Mouse (Mus musculus) CH12.LX (cell line): ENCODE measurements around the gene Exoc2. TPM values are rescaled to one million over a fixed set of nuclear protein-coding genes. Genes with fewer than 3 reads are reported as not detected.

Source experiments
- DNase-seq: peaks from one replicate; pipeline ENCODE4 v3.0.0-alpha.2; 2013; ENCODE audit errors: extremely low read depth
- H3K27ac ChIP-seq: 2 replicates; pipeline ENCODE4 v1.5.1; 2012; ENCODE audit warnings: low read depth, mild to moderate bottlenecking, control low read depth, moderate library complexity; ENCODE audit not compliant: insufficient read depth
- H3K27me3 ChIP-seq: replicated peaks from 2 replicates; pipeline ENCODE3; 2012; ENCODE audit warnings: inconsistent platforms
- H3K36me3 ChIP-seq, 2 experiments: replicated peaks in 1 of 2; 2 replicates each; pipeline versions ENCODE3 to v1.6.1; 2012; ENCODE audit warnings: inconsistent platforms in 1 of 2, low read length in 1 of 2, mild to moderate bottlenecking in 1 of 2, mixed read lengths in 1 of 2, moderate library complexity in 1 of 2; ENCODE audit not compliant: control insufficient read depth in 1 of 2, insufficient read depth in 1 of 2
- H3K4me1 ChIP-seq, 2 experiments: 2 replicates each; pipeline ENCODE4 v1.6.1; 2012; ENCODE audit warnings: inconsistent platforms in 1 of 2, moderate library complexity in 1 of 2; ENCODE audit not compliant: insufficient read depth in 2 of 2, control insufficient read depth in 1 of 2
- H3K4me2 ChIP-seq: 2 replicates; pipeline ENCODE4 v1.6.1; 2012; ENCODE audit warnings: low read depth, mild to moderate bottlenecking, control low read depth; ENCODE audit not compliant: poor library complexity, insufficient read depth, severe bottlenecking
- H3K4me3 ChIP-seq, 3 experiments: fragments of 150-350 bp in 1 of 3; sonication (generic) in 1 of 3; replicated peaks in 1 of 3; 2 replicates each; pipeline versions ENCODE3 to v1.5.1; 2011 to 2012; ENCODE audit warnings: low read depth in 2 of 3, low read length in 2 of 3, mild to moderate bottlenecking in 2 of 3, moderate library complexity in 2 of 3, control low read depth in 1 of 3, improper control_type of control experiment in 1 of 3, inconsistent platforms in 1 of 3, mixed read lengths in 1 of 3; ENCODE audit not compliant: poor library complexity in 1 of 3
- H3K79me2 ChIP-seq: replicated peaks from 2 replicates; pipeline ENCODE4 v1.6.1; 2012; ENCODE audit warnings: mild to moderate bottlenecking, moderate library complexity; ENCODE audit not compliant: control insufficient read depth, poor library complexity, insufficient read depth, severe bottlenecking; ENCODE audit errors: extremely low read depth
- H3K9ac ChIP-seq: 2 replicates; pipeline ENCODE4 v1.6.1; 2012; ENCODE audit warnings: low read depth, mild to moderate bottlenecking, control low read depth, moderate library complexity; ENCODE audit not compliant: insufficient read depth
- H3K9me3 ChIP-seq: replicated peaks from 2 replicates; pipeline ENCODE3; 2012; ENCODE audit warnings: low read length, inconsistent platforms, mixed read lengths
- BHLHE40 ChIP-seq: IDR thresholded peaks from 2 replicates; pipeline ENCODE4 v1.6.1; 2011; ENCODE audit warnings: mild to moderate bottlenecking, low read depth, low read length, improper control_type of control experiment
- CTCF ChIP-seq, 2 experiments: IDR thresholded peaks in 1 of 2; conservative IDR thresholded peaks in 1 of 2; 2 replicates each; pipeline ENCODE4 v1.5.1; 2011 to 2012; ENCODE audit warnings: low read depth in 2 of 2, low read length in 2 of 2, improper control_type of control experiment in 1 of 2, inconsistent platforms in 1 of 2, mild to moderate bottlenecking in 1 of 2, moderate library complexity in 1 of 2
- E2F4 ChIP-seq: IDR thresholded peaks from 2 replicates; pipeline ENCODE4 v1.6.1; 2011; ENCODE audit warnings: low read depth, low read length, improper control_type of control experiment; ENCODE audit not compliant: insufficient replicate concordance
- ELF1 ChIP-seq: IDR thresholded peaks from 2 replicates; pipeline ENCODE4 v1.6.1; 2014; ENCODE audit warnings: low read depth, mild to moderate bottlenecking, inconsistent platforms, low read length, improper control_type of control experiment
- ETS1 ChIP-seq: conservative IDR thresholded peaks from 2 replicates; pipeline ENCODE4 v1.6.1; 2012; ENCODE audit warnings: low read depth, mild to moderate bottlenecking, inconsistent platforms, low read length, improper control_type of control experiment, moderate library complexity
- GABPA ChIP-seq: IDR thresholded peaks from 2 replicates; pipeline ENCODE4 v1.6.1; 2012; ENCODE audit warnings: low read depth, low read length, improper control_type of control experiment, inconsistent platforms; ENCODE audit not compliant: insufficient replicate concordance
- JUN ChIP-seq: IDR thresholded peaks from 2 replicates; pipeline ENCODE4 v1.6.1; 2011; ENCODE audit warnings: low read depth, mild to moderate bottlenecking, low read length, improper control_type of control experiment, moderate library complexity; ENCODE audit not compliant: insufficient read depth
- MAZ ChIP-seq: IDR thresholded peaks from 2 replicates; pipeline ENCODE4 v1.6.1; 2012; ENCODE audit warnings: low read depth, mild to moderate bottlenecking, inconsistent platforms, low read length, improper control_type of control experiment, moderate library complexity
- MXI1 ChIP-seq: IDR thresholded peaks from 2 replicates; pipeline ENCODE4 v1.6.1; 2011; ENCODE audit warnings: mild to moderate bottlenecking, low read depth, low read length, improper control_type of control experiment
- MYC ChIP-seq: IDR thresholded peaks from 2 replicates; pipeline ENCODE4 v1.6.1; 2011; ENCODE audit warnings: low read depth, mild to moderate bottlenecking, improper control_type of control experiment, low read length
- PAX5 ChIP-seq: IDR thresholded peaks from 2 replicates; pipeline ENCODE4 v1.6.1; 2012; ENCODE audit warnings: low read length, inconsistent platforms, mixed read lengths
- POLR2AphosphoS2 ChIP-seq: IDR thresholded peaks from 2 replicates; pipeline ENCODE4 v1.6.1; 2011; ENCODE audit warnings: low read depth, low read length, improper control_type of control experiment
- SIN3A ChIP-seq: IDR thresholded peaks from 2 replicates; pipeline ENCODE4 v1.6.1; 2012; ENCODE audit warnings: low read length, improper control_type of control experiment, inconsistent platforms
- TCF12 ChIP-seq: IDR thresholded peaks from 2 replicates; pipeline ENCODE4 v1.6.1; 2014; ENCODE audit warnings: low read depth, mild to moderate bottlenecking, inconsistent platforms, low read length, improper control_type of control experiment
- ZC3H11A ChIP-seq: IDR thresholded peaks from 2 replicates; pipeline ENCODE4 v1.6.1; 2012; ENCODE audit warnings: low read depth, mild to moderate bottlenecking, inconsistent platforms, low read length, improper control_type of control experiment
- ZKSCAN1 ChIP-seq: IDR thresholded peaks from 2 replicates; pipeline ENCODE4 v1.6.1; 2012; ENCODE audit warnings: low read depth, inconsistent platforms, low read length, improper control_type of control experiment, borderline replicate concordance
- ZMIZ1 ChIP-seq: IDR thresholded peaks from 2 replicates; pipeline ENCODE4 v1.6.1; 2012; ENCODE audit warnings: low read depth, mild to moderate bottlenecking, inconsistent platforms, low read length, improper control_type of control experiment
- ZNF384 ChIP-seq: IDR thresholded peaks from 2 replicates; pipeline ENCODE4 v1.6.1; 2012; ENCODE audit warnings: low read depth, low read length, improper control_type of control experiment, inconsistent platforms
- dilution Hi-C: fragments of 300-500 bp; cut with MboI; formaldehyde crosslinking; loops from 2 replicates; pipeline ENCODE4 v1.14.3; 2020; ENCODE audit warnings: low sequenced_read_pairs; ENCODE audit not compliant: extremely low pct_unique_long_range_greater_than_20kb, extremely low pct_ligation_motif_present
- in situ Hi-C: fragments of 300-500 bp; cut with MboI; formaldehyde crosslinking; loops from 3 replicates; pipeline ENCODE4 v1.14.3; 2019; ENCODE audit warnings: low sequenced_read_pairs, low pct_ligation_motif_present, low pct_unique_long_range_greater_than_20kb, mixed read lengths
- polyA plus RNA-seq: library from polyadenylated mRNA; unstranded; fragments of >175 nt; gene quantifications from 2 replicates; pipeline ENCODE4 v1.2.1, GENCODE M21; 2012; ENCODE audit warnings: low read depth; ENCODE audit not compliant: insufficient read length
- total RNA-seq, 2 experiments: library from RNA; depleted of rRNA; stranded (reverse); fragments of 300-350 nt in 1 of 2; fragments of >200 nt in 1 of 2; gene quantifications; 2 replicates each; pipeline ENCODE4 v1.2.3; 2012 to 2014

Gene Exoc2
- total and polyA plus RNA-seq, 3 experiments, result 21.1 to 33.0 (median 29.7) TPM

DNA sequence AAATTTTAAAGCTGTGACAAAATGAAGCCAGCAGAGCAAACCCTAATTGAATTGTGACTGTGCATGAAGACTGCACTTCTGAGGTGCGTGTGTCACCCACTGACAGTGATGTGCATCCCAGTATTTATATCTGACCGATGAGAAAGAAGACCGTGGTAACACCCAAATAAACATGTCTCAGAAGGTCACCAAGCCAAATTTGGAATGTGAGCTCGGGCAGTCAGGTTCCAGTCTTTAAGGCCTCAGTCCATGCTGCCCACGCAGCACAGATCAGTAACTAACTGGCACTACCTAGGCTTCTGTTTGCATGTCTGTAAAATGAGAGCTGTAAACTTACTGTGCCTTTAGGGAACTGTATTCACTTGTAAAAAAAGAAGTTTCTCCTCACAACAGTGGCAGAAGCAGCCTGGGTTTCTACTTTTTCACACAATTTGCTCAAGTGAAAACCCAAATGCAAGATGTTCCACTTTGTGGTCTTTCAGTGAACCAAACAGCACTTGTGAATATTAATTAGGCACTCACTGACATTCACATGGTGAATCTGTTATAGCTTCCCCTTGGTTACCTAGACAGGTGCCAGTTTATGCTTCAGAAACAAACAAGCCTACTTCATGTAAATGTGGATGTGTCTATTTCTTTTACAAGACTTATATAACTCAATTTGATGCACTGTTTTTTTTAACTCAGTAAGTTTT is 61.8 kb downstream of the Exoc2 start:
- no peaks in the 10 kb centered on the region for H3K9me3 ChIP-seq
- H3K27me3 ChIP-seq, result no peaks in the 10 kb centered on the region
- no peak overlapping the region for H3K27ac ChIP-seq
- in situ Hi-C loops (no loop called here), dilution Hi-C loops (no loop called here)
- no peak for DNase-seq
- H3K4me1 ChIP-seq, result peaks cover 6 to 22% of the 10 kb centered on the region in 2 experiments; a peak in 3 of 4 replicates
- TF ChIP-seq TCF12 (no peak), CTCF (conservative IDR thresholded peaks at IDR 0.05 in 1 of 2, IDR thresholded peaks at IDR 0.05 in 1 of 2; ENCODE audit: low read depth in 2 of 2, low read length in 2 of 2) (no peak)
- no peak overlapping the region for H3K4me3 ChIP-seq
- H3K36me3 ChIP-seq, result peaks cover 12 to 43% of the 10 kb centered on the region in 2 experiments
- H3K79me2 ChIP-seq, result no peaks in the 10 kb centered on the region
- H3K4me2 ChIP-seq, result no peak overlapping the region
- no peak overlapping the region for H3K9ac ChIP-seq

DNA sequence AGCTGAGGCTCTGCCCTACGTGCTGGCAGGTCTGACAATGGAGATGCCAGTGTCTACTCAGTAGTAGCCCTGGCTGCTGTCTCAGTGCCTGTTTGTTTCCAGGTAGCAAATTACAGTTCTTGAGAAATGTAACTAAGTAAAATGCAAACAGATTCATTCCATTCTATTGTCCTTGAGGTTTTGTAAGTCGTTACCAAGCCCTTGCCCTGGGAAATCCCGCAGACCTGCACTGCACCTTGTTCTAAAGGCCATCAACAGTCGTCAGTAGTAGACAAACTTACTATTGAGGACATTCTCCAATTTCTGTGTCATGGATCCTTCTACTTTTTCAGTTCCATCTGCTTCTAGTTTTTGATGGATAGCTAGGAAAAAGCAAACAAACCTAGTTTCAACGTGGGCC is 63.0 kb downstream of the Exoc2 start:
- Histone ChIP-seq H3K4me3 (no peak overlapping the region), H3K36me3 (peaks cover 15 to 45% of the 10 kb centered on the region in 2 experiments), H3K9me3 (no peaks in the 10 kb centered on the region), H3K27me3 (no peaks in the 10 kb centered on the region), H3K9ac (no peak overlapping the region), H3K4me1 (peaks cover 6 to 26% of the 10 kb centered on the region in 2 experiments; a peak in 3 of 4 replicates), H3K79me2 (no peaks in the 10 kb centered on the region), H3K27ac (no peak overlapping the region), H3K4me2 (no peak overlapping the region)
- DNase-seq, result no peak
- dilution Hi-C loops, result no loop called here
- in situ Hi-C loops, result no loop called here
- no peak for TF ChIP-seq ELF1
- no peak for TF ChIP-seq JUN
- no peak for TF ChIP-seq ZMIZ1
- no peak for TF ChIP-seq ETS1
- TF ChIP-seq PAX5, result no peak
- no peak for TF ChIP-seq GABPA
- TF ChIP-seq BHLHE40, result no peak
- no peak for TF ChIP-seq MXI1
- TF ChIP-seq ZKSCAN1, result no peak
- no peak for TF ChIP-seq MAZ
- TF ChIP-seq POLR2AphosphoS2, result no peak
- TF ChIP-seq MYC, result no peak
- no peak for TF ChIP-seq E2F4
- no peak for TF ChIP-seq SIN3A
- TF ChIP-seq ZC3H11A, result no peak
- TF ChIP-seq ZNF384, result no peak
